Mouse (Mus musculus) forebrain, postnatal 0 days (tissue): ENCODE results near the gene Dner. TPM values are rescaled to one million over a fixed set of nuclear protein-coding genes. Genes with fewer than 3 reads are reported as not detected.

Source experiments
- ATAC-seq: fragments of 200-750 bp; cut with Nextera tagmentation; 2 replicates; pipeline ENCODE4 v1.8.0; 2017; ENCODE audit warnings: mild to moderate bottlenecking, moderate library complexity
- DNase-seq: peaks from one replicate; pipeline ENCODE4 v3.0.0-alpha.2; 2015
- H3K27ac ChIP-seq: fragments of 300-500 bp; sonication (generic); 2 replicates; pipeline ENCODE4 v1.5.1; 2014; ENCODE audit warnings: low read depth, mild to moderate bottlenecking, antibody characterized with exemption, low read length, moderate library complexity, mixed read lengths
- H3K27me3 ChIP-seq: fragments of 300-500 bp; sonication (generic); 2 replicates; pipeline ENCODE4 v1.6.1; 2014; ENCODE audit warnings: mild to moderate bottlenecking, low read length, mixed read lengths; ENCODE audit not compliant: insufficient read depth
- H3K36me3 ChIP-seq: fragments of 300-500 bp; sonication (generic); 2 replicates; pipeline ENCODE4 v1.6.1; 2014; ENCODE audit warnings: mild to moderate bottlenecking, moderate library complexity; ENCODE audit not compliant: insufficient read depth
- H3K4me1 ChIP-seq: fragments of 300-500 bp; sonication (generic); 2 replicates; pipeline ENCODE4 v1.6.1; 2014; ENCODE audit warnings: antibody characterized with exemption; ENCODE audit not compliant: insufficient read depth
- H3K4me2 ChIP-seq: fragments of 300-500 bp; sonication (generic); 2 replicates; pipeline ENCODE4 v1.6.1; 2014; ENCODE audit warnings: low read depth, mild to moderate bottlenecking, moderate library complexity
- H3K4me3 ChIP-seq: fragments of 300-500 bp; sonication (generic); 2 replicates; pipeline ENCODE4 v1.5.1; 2014; ENCODE audit warnings: low read depth, low read length, mixed read lengths
- H3K9ac ChIP-seq: fragments of 300-500 bp; sonication (generic); 2 replicates; pipeline ENCODE4 v1.6.1; 2014; ENCODE audit warnings: mild to moderate bottlenecking
- H3K9me3 ChIP-seq: fragments of 300-500 bp; sonication (generic); 2 replicates; pipeline ENCODE4 v1.6.1; 2016; ENCODE audit warnings: low read length
- CTCF ChIP-seq: sonication (generic); IDR thresholded peaks from 2 replicates; pipeline ENCODE4 v1.5.1; 2016; ENCODE audit warnings: antibody characterized with exemption, control low read depth, low read depth
- WGBS: fragments of 180-500 bp; shearing (Covaris S2); extraction: QIAGEN DNeasy Blood & Tissue Kit; methylation state at CpG from one replicate; pipeline ENCODE4 v1.1.7; 2014; 5-methylcytosine and 5-hydroxymethylcytosine counted together
- polyA plus RNA-seq: library from polyadenylated mRNA; unstranded; fragments of >200 nt; fragmentation: Nextera tagmentation; extraction: Ambion mirVana; gene quantifications from 2 replicates; pipeline ENCODE4 v1.2.1, GENCODE M21; 2015
- total RNA-seq: library from RNA; depleted of rRNA; stranded (reverse); fragments of >200 nt; gene quantifications from 2 replicates; pipeline ENCODE4 v1.2.3, GENCODE M21; 2014

The Dner gene
- total and polyA plus RNA-seq, 2 experiments from 2014 or later = 265 to 295 TPM

DNA sequence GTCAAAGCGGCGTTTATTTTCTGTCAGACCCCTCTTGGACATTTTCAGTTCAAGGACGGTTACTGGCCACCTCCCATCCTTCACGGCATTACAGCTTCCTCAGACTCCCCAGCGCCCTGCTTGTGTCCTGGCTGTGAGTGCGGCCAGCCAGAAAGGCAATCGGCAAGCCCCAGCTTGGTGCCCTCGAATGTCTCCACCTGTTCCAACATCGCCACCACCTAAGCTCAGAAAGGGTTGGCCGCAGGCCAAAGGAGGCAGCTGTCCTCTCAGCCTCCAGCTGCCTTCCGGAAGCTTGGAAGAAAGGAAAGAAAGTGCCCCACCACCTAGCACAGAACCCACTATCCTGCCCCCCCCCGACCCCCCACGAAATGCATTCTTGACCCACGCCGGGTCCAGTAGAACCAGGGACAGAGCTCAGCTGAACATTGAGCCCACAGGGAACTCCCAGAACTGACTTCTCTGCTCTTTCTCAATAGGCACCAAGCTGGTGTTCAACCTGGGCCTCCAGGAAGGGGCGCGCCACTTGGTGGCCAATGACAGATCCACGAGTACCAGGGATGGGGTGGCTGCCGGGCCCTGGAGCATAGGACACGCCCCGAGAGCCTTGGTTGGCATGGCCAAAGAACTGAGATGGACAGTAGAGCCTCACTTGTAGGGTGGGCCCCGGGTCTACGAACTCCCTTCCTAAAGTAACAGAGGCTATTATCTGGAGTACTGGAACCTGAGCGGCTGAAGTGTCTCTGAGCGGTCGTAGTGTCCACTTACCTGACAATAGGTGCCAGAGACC, 1.1 kb downstream of the Dner start:
- Histone ChIP-seq H3K36me3 (no peaks in the 10 kb centered on the region), H3K9me3 (no peaks in the 10 kb centered on the region), H3K4me1 (peaks cover 3% of the 10 kb centered on the region; the same call in 1 of the 2 replicates), H3K4me3 (peak overlapping the region; percentile 81), H3K27ac (peak overlapping the region; percentile 81), H3K27me3 (no peaks in the 10 kb centered on the region), H3K9ac (peak overlapping the region; percentile 87), H3K4me2 (peak overlapping the region; percentile 75)
- peak; percentile 61 for TF ChIP-seq CTCF
- WGBS = 5% methylated on average over 26 of the region's 26 CpGs
- ATAC-seq = peak; percentile 73
- peak; percentile 77 for DNase-seq

DNA sequence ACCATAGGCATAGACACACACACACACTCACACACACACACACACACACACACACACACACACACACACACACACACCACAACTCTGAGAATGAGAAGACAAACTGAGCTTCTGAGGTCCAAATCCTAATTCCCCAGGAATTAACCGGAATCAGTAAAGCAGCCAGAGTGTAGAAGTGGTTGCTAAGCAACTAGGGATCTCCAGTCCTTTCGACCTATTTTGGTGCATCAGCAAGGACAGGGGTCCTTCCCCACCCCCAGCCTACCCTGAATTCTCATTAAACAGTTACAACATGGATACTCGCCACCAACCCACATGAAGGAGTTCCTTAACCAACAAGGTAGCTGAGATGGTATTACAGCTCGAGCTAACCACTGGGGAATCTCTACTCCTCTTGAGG, 18.1 kb downstream of the Dner start:
- H3K9ac ChIP-seq = no peak overlapping the region
- H3K27me3 ChIP-seq = no peaks in the 10 kb centered on the region
- H3K27ac ChIP-seq = no peak overlapping the region
- no peak for TF ChIP-seq CTCF
- H3K4me1 ChIP-seq = no peaks in the 10 kb centered on the region
- H3K9me3 ChIP-seq = no peaks in the 10 kb centered on the region
- H3K4me2 ChIP-seq = no peak overlapping the region
- H3K4me3 ChIP-seq = no peak overlapping the region
- ATAC-seq (no peak), DNase-seq (no peak)
- no peaks in the 10 kb centered on the region; the same call in 1 of the 2 replicates for H3K36me3 ChIP-seq
- WGBS = 55% methylated on average over 4 of the region's 4 CpGs

- no peaks in the 10 kb centered on the region for H3K9me3 ChIP-seq
- WGBS = 62% methylated on average over 7 of the region's 7 CpGs
- TF ChIP-seq CTCF = no peak
- peak; percentile 55; the same call in 1 of the 2 replicates for ATAC-seq
- H3K27me3 ChIP-seq = no peaks in the 10 kb centered on the region
- DNase-seq = no peak
- no peak overlapping the region for H3K4me2 ChIP-seq
- no peaks in the 10 kb centered on the region for H3K4me1 ChIP-seq
- no peak overlapping the region for H3K9ac ChIP-seq
- no peak overlapping the region for H3K4me3 ChIP-seq
- no peaks in the 10 kb centered on the region for H3K36me3 ChIP-seq
- H3K27ac ChIP-seq = no peak overlapping the region
These were observed 27.7 kb downstream of the Dner start for GRCm38 (mm10) chr1:84668100-84668846.

GRCm38 (mm10) chr1:84667660-84668059, 28.4 kb downstream of the Dner start:
- Histone ChIP-seq H3K27ac (no peak overlapping the region), H3K9me3 (no peaks in the 10 kb centered on the region)
- no peak for DNase-seq

GRCm38 (mm10) chr1:84664377-84665118, 31.5 kb downstream of the Dner start:
- no peaks in the 10 kb centered on the region for H3K36me3 ChIP-seq
- TF ChIP-seq CTCF = no peak
- WGBS = 34% methylated on average over 4 of the region's 4 CpGs
- no peaks in the 10 kb centered on the region for H3K9me3 ChIP-seq
- H3K9ac ChIP-seq = no peak overlapping the region
- H3K4me3 ChIP-seq = no peak overlapping the region
- no peak for DNase-seq
- no peaks in the 10 kb centered on the region for H3K4me1 ChIP-seq
- no peak for ATAC-seq
- no peaks in the 10 kb centered on the region for H3K27me3 ChIP-seq
- H3K27ac ChIP-seq = no peak overlapping the region
- H3K4me2 ChIP-seq = no peak overlapping the region

More at GRCm38 (mm10) chr1:84667660-84668059, 28.4 kb downstream of the Dner start:
- WGBS = 69% methylated on average over 4 of the region's 4 CpGs
- Histone ChIP-seq H3K27me3 (no peaks in the 10 kb centered on the region), H3K9ac (no peak overlapping the region), H3K4me2 (no peak overlapping the region), H3K36me3 (no peaks in the 10 kb centered on the region), H3K4me3 (no peak overlapping the region), H3K4me1 (no peaks in the 10 kb centered on the region)
- no peak for ATAC-seq
- TF ChIP-seq CTCF = no peak

DNA sequence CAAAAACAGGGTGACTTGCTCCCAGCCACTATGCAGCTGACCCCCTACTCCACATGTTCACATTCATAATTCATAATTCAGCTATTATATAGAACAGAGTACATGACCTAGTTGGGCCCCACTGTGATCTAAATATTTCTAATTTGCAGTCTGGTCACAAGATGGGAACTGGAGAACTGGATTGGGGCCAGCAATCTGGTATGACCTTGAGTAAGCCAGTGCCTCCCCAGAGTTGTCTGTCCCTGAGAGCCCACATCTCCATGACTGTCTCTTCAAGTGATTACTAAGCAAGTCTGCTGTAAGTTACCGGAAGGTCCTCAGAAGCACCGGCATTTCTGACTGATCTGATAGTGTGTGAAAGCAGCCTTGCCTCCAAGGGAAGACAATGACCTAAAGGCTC, 49.2 kb downstream of the Dner start:
- no peaks in the 10 kb centered on the region for H3K36me3 ChIP-seq
- H3K27ac ChIP-seq = no peak overlapping the region
- H3K4me2 ChIP-seq = no peak overlapping the region
- no peaks in the 10 kb centered on the region for H3K27me3 ChIP-seq
- no peak for TF ChIP-seq CTCF
- no peak for ATAC-seq
- no peaks in the 10 kb centered on the region for H3K4me1 ChIP-seq
- H3K9ac ChIP-seq = no peak overlapping the region
- no peak for DNase-seq
- H3K9me3 ChIP-seq = no peaks in the 10 kb centered on the region
- no peak overlapping the region for H3K4me3 ChIP-seq
- 88% methylated on average over 2 of the region's 2 CpGs for WGBS

- no peaks in the 10 kb centered on the region for H3K27me3 ChIP-seq
- no peaks in the 10 kb centered on the region for H3K36me3 ChIP-seq
- ATAC-seq = no peak
- no peak overlapping the region for H3K27ac ChIP-seq
- no peak overlapping the region for H3K4me3 ChIP-seq
- H3K9me3 ChIP-seq = no peaks in the 10 kb centered on the region
- H3K4me2 ChIP-seq = no peak overlapping the region
- H3K4me1 ChIP-seq = no peaks in the 10 kb centered on the region
- no peak for DNase-seq
- no peak for TF ChIP-seq CTCF
- no peak overlapping the region for H3K9ac ChIP-seq
- 58% methylated on average over 4 of the region's 4 CpGs for whole genome bisulfite sequencing
These were observed 55.6 kb downstream of the Dner start for GRCm38 (mm10) chr1:84640463-84640862.
